Mouse (Mus musculus) liver, postnatal 0 days (tissue): ENCODE data around the gene Dpysl5.

Experiments used
- CTCF ChIP-seq: sonication (generic); IDR thresholded peaks from 2 replicates; pipeline ENCODE4 v1.5.1; 2016; ENCODE audit warnings: antibody characterized with exemption, low read depth
- EP300 ChIP-seq: IDR thresholded peaks from 2 replicates; pipeline ENCODE4 v1.6.1; 2016; ENCODE audit warnings: antibody characterized with exemption, low read depth, mild to moderate bottlenecking

GRCm38 (mm10) chr5:30711147-30712001 is at the start of gene Dpysl5:
- TF ChIP-seq CTCF (0 out of 2 replicates have a peak, but pooled peaks have one; percentile 3), EP300 (no peak)
